Mouse (Mus musculus) adrenal gland, adult (tissue): ENCODE measurements at regions not wholly inside any gene's neighbourhood (a gene's known extent, or its start where the extent isn't known, plus 50 kb on each side); places are given as distances from the start of the nearest gene placed in this dataset.

Source experiments
- DNase-seq, 2 experiments: peaks; one replicate each; pipeline ENCODE4 v3.0.0; 2022 to 2023; ENCODE audit warnings: low spot score in 1 of 2; ENCODE audit not compliant: inconsistent age in 2 of 2

- no peak for DNase-seq
Observed at GRCm38 (mm10) chr13:72800546-72800945, 171.9 kb downstream of the Irx2 start.

- no peak for DNase-seq
Observed at GRCm38 (mm10) chr13:72803374-72803773, 174.8 kb downstream of the Irx2 start.

- no peak for DNase-seq
Observed at GRCm38 (mm10) chr13:72809226-72809625, 180.6 kb downstream of the Irx2 start.

GRCm38 (mm10) chr13:72810626-72811025, 182.0 kb downstream of the Irx2 start:
- DNase-seq: no peak

- no peak for DNase-seq
Observed at GRCm38 (mm10) chr13:72814616-72815015, 186.0 kb downstream of the Irx2 start.

GRCm38 (mm10) chr13:72815236-72815932, 186.8 kb downstream of the Irx2 start:
- no peak for DNase-seq

- DNase-seq: no peak
Observed at GRCm38 (mm10) chr13:72815933-72816553, 187.4 kb downstream of the Irx2 start.

- no peak for DNase-seq
Observed at GRCm38 (mm10) chr13:72816856-72817255, 188.2 kb downstream of the Irx2 start.

- DNase-seq: no peak
Observed at GRCm38 (mm10) chr13:72817521-72817920, 188.9 kb downstream of the Irx2 start.

- DNase-seq: no peak
Observed at GRCm38 (mm10) chr13:72817930-72818329, 189.3 kb downstream of the Irx2 start.

- DNase-seq: no peak
Observed at GRCm38 (mm10) chr13:72826613-72827012, 198.0 kb downstream of the Irx2 start.

- no peak for DNase-seq
Observed at GRCm38 (mm10) chr13:72829331-72829730, 200.7 kb downstream of the Irx2 start.

GRCm38 (mm10) chr13:72833326-72833725, 204.7 kb downstream of the Irx2 start:
- DNase-seq: no peak

- no peak for DNase-seq
Observed at GRCm38 (mm10) chr13:72837016-72837415, 208.4 kb downstream of the Irx2 start.

- no peak for DNase-seq
Observed at GRCm38 (mm10) chr13:72848097-72848496, 219.5 kb downstream of the Irx2 start.

GRCm38 (mm10) chr13:72849841-72850240, 221.2 kb downstream of the Irx2 start:
- DNase-seq: no peak

GRCm38 (mm10) chr13:72852896-72853295, 224.3 kb downstream of the Irx2 start:
- no peak for DNase-seq

- no peak for DNase-seq
Observed at GRCm38 (mm10) chr13:72875921-72876320, 247.3 kb downstream of the Irx2 start.

GRCm38 (mm10) chr13:72894982-72895381, 266.4 kb downstream of the Irx2 start:
- DNase-seq: peak in 1 of 2 experiments; percentile 35

GRCm38 (mm10) chr13:72902576-72902975, 274.0 kb downstream of the Irx2 start:
- peak in 1 of 2 experiments; percentile 8 for DNase-seq

GRCm38 (mm10) chr13:72918895-72919294, 290.3 kb downstream of the Irx2 start:
- DNase-seq: no peak

- no peak for DNase-seq
Observed at GRCm38 (mm10) chr13:72920368-72920767, 291.7 kb downstream of the Irx2 start.
